Mouse (Mus musculus) liver, adult 2 months (tissue): ENCODE measurements around the gene Ramp1.

Experiments used
- CTCF ChIP-seq: fragments of 200-500 bp; IDR thresholded peaks from 2 replicates; pipeline ENCODE4 v1.5.1; 2011; ENCODE audit warnings: low read depth, low read length, control low read depth
- POLR2A ChIP-seq: fragments of 200-500 bp; IDR thresholded peaks from 2 replicates; pipeline ENCODE4 v1.6.1; 2011; ENCODE audit warnings: low read length, control low read depth; ENCODE audit not compliant: insufficient read depth; ENCODE audit errors: extremely low read depth

GRCm38 (mm10) chr1:91257918-91258317 lies 78.3 kb downstream of the Ramp1 start:
- TF ChIP-seq CTCF (no peak), POLR2A (no peak)
